ENCODE assay signal across 1 mouse cellular context in the genomic region with DNA sequence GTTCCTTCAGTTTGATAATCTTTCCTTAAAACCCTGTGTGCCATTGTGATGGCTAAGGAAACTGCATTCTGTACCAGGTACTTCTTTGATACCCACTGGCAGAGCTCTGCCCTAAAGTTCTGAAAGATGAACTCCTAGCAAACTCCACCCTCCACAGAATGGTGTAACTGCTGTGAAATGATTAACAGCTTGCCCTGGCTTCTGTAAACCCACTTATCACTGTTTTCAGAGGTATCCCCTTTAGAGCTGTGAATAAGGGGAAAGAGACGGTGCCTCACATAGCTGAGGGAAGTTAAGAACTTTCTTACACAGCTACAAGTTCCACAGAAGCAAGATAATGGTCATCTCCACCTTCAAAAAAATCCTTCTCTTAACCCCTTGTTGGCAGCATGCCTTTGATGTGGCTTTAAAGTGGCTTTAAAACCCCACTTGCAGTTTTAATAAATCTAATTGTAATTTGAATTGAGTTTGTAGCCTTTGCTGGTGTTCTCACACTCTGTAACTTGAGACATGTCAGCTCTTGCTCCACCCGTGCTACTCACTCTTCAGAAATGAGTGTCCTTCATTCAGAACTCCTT.
A peak's percentile ranks its signal among the peaks of the same experiment; 100 is the strongest.
TF ChIP-seq lines count a peak whose summit lies in the region.

No protein-coding gene starts in this region.

TF ChIP-seq in MEL, 35 proteins besides CTCF, POLR2A, EP300 and RAD21 (continued from another document):
- TF ChIP-seq ZNF384 (IDR thresholded peaks at IDR 0.05; ENCODE audit: low read depth, low read length) (peak; percentile 66), POLR2AphosphoS5 (IDR thresholded peaks at IDR 0.05; ENCODE audit: borderline replicate concordance, low read depth, low read length) (no peak), BHLHE40 (IDR thresholded peaks at IDR 0.05; ENCODE audit: borderline replicate concordance, low read depth, low read length) (no peak), JUND (IDR thresholded peaks at IDR 0.05; ENCODE audit: low read depth, low read length) (0 out of 2 replicates have a peak, but pooled peaks have one; percentile 15), NRF1 (IDR thresholded peaks at IDR 0.05; ENCODE audit: insufficient read depth, low read depth, low read length, poor library complexity, severe bottlenecking) (no peak), MXI1 (IDR thresholded peaks at IDR 0.05; ENCODE audit: low read depth, low read length) (peak; percentile 67; the same call in 1 of the 2 replicates), UBTF (IDR thresholded peaks at IDR 0.05; ENCODE audit: borderline replicate concordance, insufficient read depth, low read depth, low read length) (no peak), TCF12 (IDR thresholded peaks at IDR 0.05; ENCODE audit: low read depth, low read length) (peak; percentile 54; the same call in 1 of the 2 replicates), USF1 (IDR thresholded peaks at IDR 0.05; ENCODE audit: low read depth, low read length) (peak; percentile 5; the same call in 1 of the 2 replicates), MAZ (IDR thresholded peaks at IDR 0.05; ENCODE audit: low read depth, low read length) (no peak), CHD1 (IDR thresholded peaks at IDR 0.05; ENCODE audit: low read depth, low read length) (0 out of 2 replicates have a peak, but pooled peaks have one; percentile 42)
